Mouse (Mus musculus): ENCODE measurements around the gene H2al1j.
"Not testable (repeated sequence)": the region's sequence is repeated elsewhere in the genome, so short reads cannot be mapped to it uniquely, and the experiment has no call there.

H2al1j gene

GRCm38 (mm10) chrX:11327522-11327921 is at the start of gene H2al1j:
TSS of gene H2al1j (plus strand) at chrX:11327822.
- DNase-seq (ENCODE audit: low read depth, low spot score), result not testable (repeated sequence)

- DNase-seq (ENCODE audit: low read depth, low spot score), result no peak
Observed at GRCm38 (mm10) chrX:11280741-11281140, 46.9 kb upstream of the H2al1j start.

GRCm38 (mm10) chrX:11288306-11288882 is 39.2 kb upstream of the H2al1j start:
- DNase-seq (ENCODE audit: low read depth, low spot score), result no peak

- DNase-seq (ENCODE audit: low read depth, low spot score), result no peak
Observed at GRCm38 (mm10) chrX:11289244-11289643, 38.4 kb upstream of the H2al1j start.

GRCm38 (mm10) chrX:11298957-11299356 is 28.7 kb upstream of the H2al1j start, which contains the start of gene H2al1a:
TSS of gene H2al1a (plus strand) at chrX:11299257.
- DNase-seq (ENCODE audit: low read depth, low spot score), result not testable (repeated sequence)

GRCm38 (mm10) chrX:11302132-11302531 is 25.5 kb upstream of the H2al1j start, which contains the start of gene H2al1b:
TSS of gene H2al1b (plus strand) at chrX:11302432.
- not testable (repeated sequence) for DNase-seq (ENCODE audit: low read depth, low spot score)

- DNase-seq (ENCODE audit: low read depth, low spot score), result not testable (repeated sequence)
Observed at GRCm38 (mm10) chrX:11305355-11305754, 22.3 kb upstream of the H2al1j start, which contains the start of gene H2al1c. TSS of gene H2al1c (plus strand) at chrX:11305655.

GRCm38 (mm10) chrX:11308524-11308923 is 19.1 kb upstream of the H2al1j start, which contains the start of gene H2al1d:
TSS of gene H2al1d (plus strand) at chrX:11308824.
- not testable (repeated sequence) for DNase-seq (ENCODE audit: low read depth, low spot score)

- DNase-seq (ENCODE audit: low read depth, low spot score), result not testable (repeated sequence)
Observed at GRCm38 (mm10) chrX:11311634-11312033, 16.0 kb upstream of the H2al1j start, which contains the start of gene H2al1e. TSS of gene H2al1e (plus strand) at chrX:11311934.

- not testable (repeated sequence) for DNase-seq (ENCODE audit: low read depth, low spot score)
Observed at GRCm38 (mm10) chrX:11314858-11315257, 12.8 kb upstream of the H2al1j start, which contains the start of gene H2al1f. TSS of gene H2al1f (plus strand) at chrX:11315158.

GRCm38 (mm10) chrX:11317956-11318355 is 9.7 kb upstream of the H2al1j start, which contains the start of gene H2al1g:
TSS of gene H2al1g (plus strand) at chrX:11318256.
- not testable (repeated sequence) for DNase-seq (ENCODE audit: low read depth, low spot score)

GRCm38 (mm10) chrX:11321192-11321591 is 6.4 kb upstream of the H2al1j start, which contains the start of gene H2al1h:
TSS of gene H2al1h (plus strand) at chrX:11321492.
- not testable (repeated sequence) for DNase-seq (ENCODE audit: low read depth, low spot score)

- DNase-seq (ENCODE audit: low read depth, low spot score), result not testable (repeated sequence)
Observed at GRCm38 (mm10) chrX:11324359-11324758, 3.3 kb upstream of the H2al1j start, which contains the start of gene H2al1i. TSS of gene H2al1i (plus strand) at chrX:11324659.

- DNase-seq (ENCODE audit: low read depth, low spot score), result peak; percentile 60
Observed at GRCm38 (mm10) chrX:11345762-11346161, 18.1 kb downstream of the H2al1j start.

GRCm38 (mm10) chrX:11346756-11347155 is 19.1 kb downstream of the H2al1j start:
- no peak for DNase-seq (ENCODE audit: low read depth, low spot score)

GRCm38 (mm10) chrX:11360823-11361222 is 33.2 kb downstream of the H2al1j start:
- no peak for DNase-seq (ENCODE audit: low read depth, low spot score)

- DNase-seq (ENCODE audit: low read depth, low spot score), result no peak
Observed at GRCm38 (mm10) chrX:11361261-11361660, 33.6 kb downstream of the H2al1j start.

- DNase-seq (ENCODE audit: low read depth, low spot score), result no peak
Observed at GRCm38 (mm10) chrX:11363890-11364289, 36.3 kb downstream of the H2al1j start.

GRCm38 (mm10) chrX:11365151-11365550 is 37.5 kb downstream of the H2al1j start:
- peak; percentile 64 for DNase-seq (ENCODE audit: low read depth, low spot score)

All from forelimb bud, embryonic 11.5 days (tissue).